Mouse (Mus musculus) left cerebral cortex, adult 9 months (tissue): Measurements from ENCODE around the gene Tnn.

Source experiments
- DNase-seq, 2 experiments: peaks; one replicate each; pipeline ENCODE4 v3.0.0; 2022; ENCODE audit warnings: low spot score in 2 of 2

Gene Tnn

GRCm38 (mm10) chr1:160043271-160043975 is 110.0 kb downstream of the Tnn start:
- no peak for DNase-seq

DNA sequence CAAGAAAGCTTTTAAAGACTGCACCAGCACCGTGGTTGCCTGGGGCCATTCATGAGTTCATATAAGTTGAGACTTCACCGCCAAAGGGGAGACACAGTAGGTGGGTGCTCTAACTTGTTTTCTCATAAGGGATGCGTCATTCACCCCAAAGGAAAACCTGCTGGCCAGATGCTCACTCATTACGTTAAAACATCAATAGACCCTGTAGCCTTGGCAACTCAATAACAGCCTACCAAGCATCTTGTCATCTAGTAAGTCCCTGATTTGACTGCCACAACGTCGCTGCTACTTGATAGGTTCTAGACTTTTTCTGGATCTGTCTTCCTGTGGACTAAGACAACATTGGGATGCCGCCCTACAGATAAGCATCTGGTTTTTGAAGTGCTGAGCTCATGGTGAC is 111.0 kb downstream of the Tnn start:
- DNase-seq: no peak

DNA sequence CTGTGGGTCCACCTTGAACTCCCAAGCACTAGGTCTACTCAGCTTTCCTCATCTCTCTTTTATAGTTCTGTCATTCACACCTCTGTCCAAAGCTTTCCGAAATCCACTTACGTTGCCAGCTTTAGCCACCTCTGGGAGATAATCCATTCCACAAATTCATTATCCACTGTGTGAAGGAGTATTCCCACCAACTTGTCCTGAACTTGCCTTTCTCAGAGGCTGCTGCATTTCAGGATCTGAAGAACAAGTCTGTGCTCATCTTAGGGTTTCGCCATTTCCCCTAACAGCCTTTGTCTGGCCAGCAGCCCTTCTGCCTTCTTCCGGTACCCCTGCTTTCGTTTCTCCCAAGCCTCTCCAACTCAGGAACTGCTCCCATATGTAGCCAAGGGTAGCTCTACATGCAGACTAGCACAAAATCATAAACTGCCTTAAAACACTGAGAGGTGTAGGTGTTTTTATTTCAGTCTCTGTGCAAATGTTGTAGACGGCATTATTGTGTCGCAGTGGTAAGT is 112.1 kb downstream of the Tnn start:
- DNase-seq: no peak

GRCm38 (mm10) chr1:160039951-160040645 is 113.3 kb downstream of the Tnn start:
- no peak for DNase-seq

DNA sequence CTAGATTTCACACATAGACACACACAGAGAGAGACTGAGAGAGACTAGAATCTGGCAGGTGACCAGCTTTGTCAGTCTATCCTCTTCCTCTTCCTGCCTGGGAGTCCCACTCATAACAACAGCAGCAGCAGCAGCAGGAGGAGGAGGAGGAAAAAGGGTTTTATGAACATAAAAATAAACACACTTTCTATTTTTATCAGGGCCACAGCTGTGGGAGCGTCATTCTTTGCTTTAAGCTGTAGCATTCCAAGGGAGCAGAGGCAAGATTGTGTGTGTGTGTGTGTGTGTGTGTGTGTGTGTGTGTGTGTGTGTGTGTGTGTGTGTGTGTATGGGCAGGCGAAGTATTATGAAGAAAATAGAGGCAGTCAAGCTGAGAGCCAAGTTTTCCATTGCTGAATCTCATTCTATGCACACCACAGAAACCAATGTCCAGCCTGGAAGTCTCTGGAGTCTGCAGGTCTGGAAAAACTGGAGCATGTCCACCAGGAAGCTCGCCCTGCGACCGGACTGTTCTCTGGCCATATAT is 116.3 kb downstream of the Tnn start:
- DNase-seq: peak; percentile 20 to 28

DNA sequence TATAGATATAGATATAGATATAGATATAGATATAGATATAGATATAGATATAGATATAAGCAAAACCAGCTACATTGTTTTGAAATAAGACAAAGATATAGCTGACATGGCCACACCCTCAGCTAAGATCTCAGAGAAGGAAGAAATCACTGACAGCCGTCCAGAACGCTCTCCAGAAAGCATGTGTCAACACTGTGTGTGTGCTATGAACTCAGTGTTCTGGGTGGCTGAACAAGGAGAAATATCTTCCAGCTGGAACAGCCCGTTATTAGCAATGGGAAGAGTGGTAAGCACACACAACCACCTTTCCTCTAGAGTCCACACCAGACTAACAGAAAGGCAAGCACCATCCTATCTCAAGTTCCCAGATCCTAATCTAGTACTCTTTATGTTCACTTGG is 117.8 kb downstream of the Tnn start:
- no peak for DNase-seq
